Mouse (Mus musculus) embryonic stem cell, embryonic (primary cell): ENCODE measurements around the gene Tm9sf4.

Source experiments
- CTCF ChIA-PET, 4 experiments: fragments of 300-600 bp in 2 of 4; fragments of 350-600 bp in 2 of 4; sonication (Branson Sonifier 250); formaldehyde crosslinking; loops; one replicate each; lab custom pipeline; 2022; ENCODE audit warnings: inconsistent platforms in 2 of 4; lab: Charles Lee
- POLR2A ChIA-PET, 4 experiments: fragments of 300-600 bp in 2 of 4; fragments of 350-600 bp in 2 of 4; sonication (Branson Sonifier 250); formaldehyde crosslinking; loops; one replicate each; lab custom pipeline; 2022; ENCODE audit warnings: antibody characterized with exemption in 4 of 4, inconsistent platforms in 1 of 4; lab: Charles Lee

Tm9sf4 gene

DNA sequence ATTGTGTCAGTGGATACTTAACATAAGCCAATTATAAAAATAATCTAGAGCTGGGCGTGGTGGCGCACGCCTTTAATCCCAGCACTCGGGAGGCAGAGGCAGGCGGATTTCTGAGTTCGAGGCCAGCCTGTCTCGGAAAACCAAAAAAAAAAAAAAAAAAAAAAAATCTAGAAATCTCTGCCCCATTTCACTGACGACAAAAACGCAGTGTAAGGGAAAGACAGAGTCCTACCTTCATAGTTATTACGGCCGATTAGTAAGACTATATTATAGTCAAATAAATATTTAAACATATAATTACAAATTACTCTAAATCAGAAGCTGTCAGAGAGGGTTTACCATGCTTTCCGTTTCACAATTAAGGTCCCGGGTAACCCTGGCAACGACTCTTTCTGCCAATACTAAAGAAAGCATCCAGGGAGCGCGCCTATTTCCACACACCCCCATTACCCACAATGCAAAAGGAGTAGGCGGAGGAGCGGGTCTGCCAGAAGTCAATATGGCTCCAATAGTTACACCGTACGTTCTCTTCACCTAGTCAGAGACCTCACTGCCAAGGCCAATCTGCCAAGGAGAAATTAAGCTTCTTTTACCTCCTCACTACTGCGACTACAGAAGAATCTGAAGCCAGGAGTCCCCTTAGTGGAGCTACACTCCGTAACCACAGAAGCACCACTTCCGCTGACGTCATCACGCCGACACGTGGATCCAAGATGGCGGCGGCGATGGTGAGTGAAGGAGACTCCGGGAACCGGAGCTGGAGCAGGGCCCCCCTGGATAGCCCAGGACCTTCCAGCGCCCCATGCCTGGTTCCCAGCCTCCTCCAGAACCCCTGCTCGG, at the start of gene Tm9sf4:
Gene Tm9sf4, plus strand, starts transcription at position 460 of the 840 bp plus-strand sequence.
- CTCF ChIA-PET: interaction anchor here in 1 of 4 experiments (0.5 to 1.2 kb wide), 6 partner anchors 20 to 425 kb away, joined by 3 to 6 read pairs (median 4); no protein-coding TSS in a partner anchor

DNA sequence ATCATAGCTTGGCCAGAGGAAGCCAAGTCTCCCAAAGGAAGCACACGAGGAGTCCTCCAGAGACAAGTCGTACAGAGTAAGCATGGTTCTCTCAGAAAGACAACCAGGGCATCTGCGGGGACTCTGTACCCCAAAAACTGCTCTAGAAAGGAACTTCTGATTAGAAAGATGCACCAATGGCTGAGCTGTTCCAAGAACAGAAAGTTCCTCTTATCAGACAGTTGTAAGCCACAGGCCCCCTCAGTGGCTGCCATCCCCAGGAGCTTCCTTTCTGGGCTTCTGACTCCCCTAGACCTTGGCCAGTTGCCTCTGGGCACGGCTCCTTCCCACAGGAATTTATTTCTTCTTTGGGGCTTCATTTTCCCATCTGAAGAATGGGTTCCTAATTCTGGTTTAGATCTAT, 45.4 kb upstream of the Tm9sf4 start:
- ChIA-PET CTCF (interaction anchor here in 1 of 4 experiments (1.1 to 1.4 kb wide), 2 partner anchors 27 to 45 kb away, joined by 3 to 4 read pairs; no protein-coding TSS in a partner anchor), POLR2A (interaction anchor here in 1 of 4 experiments (0.6 to 1.0 kb wide), 2 partner anchors 91 to 482 kb away, joined by 3 read pairs; no protein-coding TSS in a partner anchor)

More for the DNA sequence above, at the start of gene Tm9sf4:
- POLR2A ChIA-PET: interaction anchor here (0.7 to 2.5 kb wide), 62 partner anchors 8 to 984 kb away, joined by 3 to 21 read pairs (median 4); partner anchors contain the start of genes Asxl1 (in 1 of the 4), Hck (in 1 of the 4) and Tspyl3 (in 1 of the 4)

DNA sequence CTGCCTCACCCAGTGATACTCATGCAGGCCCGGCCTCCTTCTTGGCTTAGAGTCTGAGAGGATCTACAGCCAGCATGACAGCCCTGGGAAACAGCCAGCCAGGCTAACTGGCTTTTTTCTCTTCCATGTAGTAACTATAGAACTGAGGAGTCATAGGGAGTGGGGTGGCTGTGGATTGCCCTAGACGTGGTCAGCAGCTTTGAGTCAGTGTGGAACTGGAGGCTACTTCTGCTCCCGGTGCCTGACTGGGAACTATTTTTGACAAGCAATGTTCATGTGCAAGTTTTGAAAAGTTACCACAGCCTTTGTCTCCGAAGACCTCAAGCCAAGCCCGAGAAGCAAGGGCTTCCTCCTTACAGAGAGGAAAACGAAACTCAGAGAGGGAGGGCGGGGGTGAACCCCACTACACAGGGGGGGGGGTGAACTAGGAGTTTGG, 44.0 kb upstream of the Tm9sf4 start:
- CTCF ChIA-PET: no interaction called here
- POLR2A ChIA-PET: interaction anchor here in 1 of 4 experiments (0.7 kb wide), 1 partner anchor 890 kb away, joined by 3 read pairs; the partner anchor contains the start of gene Csnk2a1

DNA sequence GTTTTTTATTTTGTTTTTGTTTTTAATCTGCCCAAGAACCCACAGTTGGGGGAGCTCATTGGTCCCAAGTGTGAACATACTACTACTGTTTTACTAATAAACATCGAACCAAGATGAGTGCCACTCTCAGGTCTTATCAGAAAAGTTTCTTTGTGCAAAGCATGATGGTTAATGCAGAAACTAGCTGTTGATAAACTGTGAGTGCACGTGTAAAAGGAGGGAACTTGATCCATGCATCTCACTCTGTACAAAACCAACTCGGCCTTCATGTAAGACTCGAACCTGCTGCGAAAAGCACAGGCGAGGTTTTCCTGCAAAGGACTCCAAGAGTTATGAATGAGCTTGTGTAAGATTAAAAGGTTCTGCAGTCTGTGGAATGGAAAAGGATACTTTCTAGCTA, 41.6 kb upstream of the Tm9sf4 start:
- CTCF ChIA-PET: interaction anchor here in 1 of 4 experiments (4.1 kb wide), 1 partner anchor 23 kb away, joined by 11 read pairs; no protein-coding TSS in a partner anchor
- POLR2A ChIA-PET: interaction anchor here in 2 of 4 experiments (0.9 to 1.7 kb wide), 6 partner anchors 9 to 50 kb away, joined by 3 to 6 read pairs (median 4); partner anchors contain the start of gene Hck (in 2 of the 2)

DNA sequence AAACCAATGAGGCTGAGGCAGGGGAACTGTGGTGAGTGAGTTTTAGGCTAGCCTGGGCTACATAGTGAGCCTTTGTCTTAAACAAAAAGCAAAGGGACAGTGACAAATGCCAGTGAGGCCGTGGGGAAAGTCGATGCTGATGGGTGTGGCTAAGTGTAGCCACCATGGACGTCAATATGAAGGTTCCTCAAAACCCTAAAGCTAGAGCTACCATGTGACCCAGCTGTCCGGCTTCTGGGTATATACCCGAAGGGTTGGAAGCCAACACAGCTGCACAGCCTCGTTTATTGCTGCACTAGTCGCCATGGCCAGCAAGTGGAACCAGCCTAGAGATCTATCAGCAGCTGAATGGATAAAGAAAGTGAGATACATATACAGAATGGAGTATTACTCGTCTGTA, 41.0 kb upstream of the Tm9sf4 start:
- ChIA-PET POLR2A (interaction anchor here in 2 of 4 experiments (0.9 to 1.7 kb wide), 5 partner anchors 9 to 50 kb away, joined by 3 to 6 read pairs (median 4); partner anchors contain the start of gene Hck (in 1 of the 2)), CTCF (interaction anchor here in 1 of 4 experiments (1.0 to 4.1 kb wide), 2 partner anchors 15 to 22 kb away, joined by 3 to 11 read pairs; no protein-coding TSS in a partner anchor)

DNA sequence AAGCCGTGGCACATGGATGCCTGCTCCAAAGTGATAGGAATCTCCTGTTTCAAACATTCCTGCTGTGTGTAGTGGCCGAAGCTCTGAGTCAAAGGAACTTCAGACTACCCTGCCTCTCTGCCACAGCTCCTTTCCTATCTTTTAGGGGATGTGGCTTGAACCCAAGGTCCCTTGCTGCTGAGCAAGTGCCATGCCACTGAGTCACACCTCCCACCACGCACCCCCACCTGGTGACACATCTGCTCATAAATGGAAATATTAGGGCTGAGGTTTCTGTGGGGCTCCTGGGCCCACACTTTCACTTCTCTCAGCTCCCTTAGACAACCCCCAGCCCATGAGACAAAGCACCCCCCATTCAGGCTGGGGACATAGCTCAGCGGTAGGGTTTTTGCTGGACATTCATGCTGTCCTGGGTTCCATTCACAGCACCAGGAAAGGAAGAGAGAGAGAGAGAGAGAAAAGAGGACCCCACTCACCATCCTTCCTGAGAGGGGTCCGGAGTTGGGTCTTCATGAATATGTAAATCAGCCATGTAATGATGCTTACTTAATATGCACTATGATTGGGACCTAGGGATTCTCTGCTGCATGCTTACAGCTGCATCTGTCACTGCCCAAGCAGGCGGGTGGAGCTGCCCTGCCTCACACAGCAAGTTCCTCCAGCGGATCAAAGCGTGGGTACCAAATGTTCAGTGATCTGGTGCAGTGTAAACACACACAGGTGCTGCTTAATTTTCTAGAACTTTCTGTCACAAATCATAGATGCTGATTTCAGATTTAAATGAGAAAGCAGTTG, 39.1 kb upstream of the Tm9sf4 start:
- POLR2A ChIA-PET: interaction anchor here in 3 of 4 experiments (0.6 to 3.6 kb wide), 9 partner anchors 9 to 204 kb away, joined by 3 to 12 read pairs (median 4); partner anchors contain the start of genes Hck (in 1 of the 3) and Tm9sf4 (in 1 of the 3)
- CTCF ChIA-PET: interaction anchor here (0.5 to 4.1 kb wide), 8 partner anchors 8 to 828 kb away, joined by 3 to 11 read pairs (median 4); no protein-coding TSS in a partner anchor

DNA sequence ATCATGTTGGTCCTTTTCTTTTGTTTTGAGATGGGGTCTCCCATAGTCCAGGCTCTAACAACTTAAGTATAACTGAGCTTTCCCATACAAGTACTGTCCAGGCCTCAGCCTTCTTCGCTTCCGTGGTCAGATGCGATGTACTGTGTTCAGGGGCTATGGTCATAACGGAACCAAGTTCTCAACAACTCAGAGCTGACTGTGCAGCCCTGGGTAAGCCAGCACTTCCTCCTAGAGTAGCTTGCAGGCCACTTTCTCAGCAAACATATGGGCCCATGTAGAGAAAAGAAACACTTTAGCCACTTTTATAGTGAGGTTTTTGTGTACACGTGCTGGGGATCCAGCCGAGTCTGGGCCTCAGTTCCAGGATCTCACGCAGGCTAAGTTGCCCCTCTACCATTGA, 38.4 kb upstream of the Tm9sf4 start:
- POLR2A ChIA-PET: interaction anchor here in 3 of 4 experiments (0.6 to 3.6 kb wide), 6 partner anchors 12 to 389 kb away, joined by 3 to 12 read pairs (median 4); partner anchors contain the start of gene Hck (in 1 of the 3)
- CTCF ChIA-PET: interaction anchor here (0.6 to 4.1 kb wide), 8 partner anchors 8 to 827 kb away, joined by 3 to 11 read pairs (median 3); partner anchors contain the start of gene Hck (in 1 of the 4)

DNA sequence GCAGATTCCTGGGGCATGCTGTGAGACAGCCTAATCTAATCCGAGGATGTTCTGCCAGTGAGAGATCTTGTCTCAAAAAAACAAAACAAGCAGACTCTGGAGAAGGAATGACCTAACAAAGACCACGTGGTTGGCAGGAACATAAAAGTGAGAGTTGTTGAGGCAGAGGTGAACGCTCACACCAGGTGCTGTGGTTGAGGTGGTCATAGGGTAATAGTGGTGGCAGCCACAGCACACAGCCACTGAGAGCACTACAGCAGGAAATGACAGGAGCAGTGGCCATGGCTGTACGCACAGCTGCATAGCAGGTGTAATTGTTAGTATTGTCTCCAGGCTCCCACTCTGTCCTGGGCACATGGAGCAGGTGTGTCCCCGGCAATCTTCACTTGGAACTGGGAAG, 35.2 kb upstream of the Tm9sf4 start:
- ChIA-PET POLR2A (no interaction called here), CTCF (no interaction called here)

DNA sequence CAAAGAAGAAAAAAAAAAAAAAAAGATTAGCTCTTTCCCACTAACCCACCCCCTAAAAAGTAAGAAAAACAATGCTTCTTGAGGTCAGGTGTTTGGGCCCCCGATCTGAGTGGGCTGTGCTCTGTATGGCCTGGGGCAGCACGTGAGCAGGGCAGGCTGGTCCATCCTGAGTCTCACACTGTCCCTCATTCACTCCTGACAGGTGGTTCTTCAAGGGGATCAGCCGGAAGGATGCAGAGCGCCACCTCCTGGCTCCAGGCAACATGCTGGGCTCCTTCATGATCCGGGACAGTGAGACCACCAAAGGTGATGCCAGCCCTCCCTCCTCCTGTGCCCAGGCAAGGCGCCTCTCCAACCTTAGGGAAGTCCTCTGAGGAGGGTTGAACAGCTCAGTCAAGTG, 30.1 kb upstream of the Tm9sf4 start:
- ChIA-PET POLR2A (interaction anchor here in 2 of 4 experiments (0.6 to 1.6 kb wide), 8 partner anchors 9 to 824 kb away, joined by 3 to 6 read pairs (median 4); no protein-coding TSS in a partner anchor), CTCF (interaction anchor here (0.6 to 2.4 kb wide), 23 partner anchors 8 to 1024 kb away, joined by 3 to 16 read pairs (median 3); partner anchors contain the start of genes Hck (in 1 of the 4) and Tpx2 (in 1 of the 4))

DNA sequence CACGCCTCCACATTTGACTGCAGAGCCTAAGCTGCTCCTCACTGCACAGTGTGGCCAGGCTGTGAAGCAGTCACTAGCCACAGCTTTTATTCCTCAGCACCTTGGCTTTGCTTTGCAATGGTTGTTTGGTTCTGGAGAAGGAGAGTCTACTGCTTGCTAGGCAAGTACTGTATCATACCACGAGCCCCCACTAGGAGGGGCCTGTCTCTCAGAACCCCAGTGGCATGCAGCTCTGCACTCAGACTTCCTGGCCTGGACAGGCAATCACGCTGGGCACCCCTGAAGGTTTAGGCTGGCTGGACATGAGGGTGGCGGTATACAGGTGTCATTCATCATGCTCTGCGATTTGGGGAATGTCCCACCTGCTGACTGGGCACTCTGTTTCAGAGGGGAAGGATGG, 26.9 kb upstream of the Tm9sf4 start:
- POLR2A ChIA-PET: interaction anchor here in 2 of 4 experiments (0.6 to 1.7 kb wide), 2 partner anchors 8 to 11 kb away, joined by 3 read pairs; no protein-coding TSS in a partner anchor
- CTCF ChIA-PET: interaction anchor here (0.6 to 2.8 kb wide), 10 partner anchors 8 to 281 kb away, joined by 3 to 11 read pairs (median 4); no protein-coding TSS in a partner anchor

DNA sequence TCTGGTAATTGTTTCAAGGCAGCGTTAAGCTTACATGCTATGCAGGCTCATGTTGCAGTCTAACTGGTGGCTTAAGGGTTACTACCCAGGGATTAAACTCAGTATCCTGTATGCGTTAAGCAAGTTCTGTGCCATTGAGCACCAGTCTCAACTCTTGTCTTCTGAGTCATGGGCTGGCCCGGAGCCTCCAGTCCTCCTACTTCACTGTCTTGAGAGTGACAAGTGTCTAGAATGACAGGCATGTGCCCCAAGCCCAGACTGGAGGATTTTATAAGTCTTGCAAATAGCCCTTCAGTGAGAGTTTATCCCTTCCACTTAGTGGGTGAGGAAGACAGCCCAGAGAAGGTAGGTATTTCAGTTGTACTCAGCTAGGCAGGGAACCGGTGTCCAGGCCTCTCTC, 24.9 kb upstream of the Tm9sf4 start:
- ChIA-PET CTCF (interaction anchor here in 1 of 4 experiments (1.1 to 2.1 kb wide), 2 partner anchors 11 to 52 kb away, joined by 4 to 7 read pairs; no protein-coding TSS in a partner anchor), POLR2A (interaction anchor here in 2 of 4 experiments (0.5 to 1.6 kb wide), 3 partner anchors 11 to 663 kb away, joined by 3 to 5 read pairs (median 3); no protein-coding TSS in a partner anchor)

DNA sequence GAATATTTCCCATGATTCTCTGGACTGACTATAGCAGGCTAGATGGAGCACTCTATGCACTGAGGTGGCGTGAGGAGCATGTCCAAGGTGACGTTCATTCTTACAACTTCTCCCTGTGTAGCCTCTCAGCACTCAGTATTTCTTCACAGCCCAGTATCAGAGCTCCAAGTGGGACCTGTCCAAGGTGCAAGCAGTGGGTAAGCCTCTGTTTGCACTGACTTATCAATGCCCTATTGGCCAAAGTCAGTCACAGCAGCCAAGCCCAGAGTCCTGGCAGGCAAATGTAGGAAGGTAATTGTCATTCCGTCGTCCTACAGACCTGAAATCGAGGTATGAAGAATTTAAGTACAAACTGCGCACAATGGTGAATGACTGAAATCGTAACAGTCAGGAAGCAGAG, 21.9 kb upstream of the Tm9sf4 start:
- CTCF ChIA-PET: interaction anchor here (0.6 to 4.1 kb wide), 5 partner anchors 8 to 1789 kb away, joined by 3 to 16 read pairs (median 4); no protein-coding TSS in a partner anchor
- POLR2A ChIA-PET: interaction anchor here in 2 of 4 experiments (0.6 to 1.4 kb wide), 2 partner anchors 9 to 31 kb away, joined by 3 read pairs; partner anchors contain the start of gene Hck (in 1 of the 2)

DNA sequence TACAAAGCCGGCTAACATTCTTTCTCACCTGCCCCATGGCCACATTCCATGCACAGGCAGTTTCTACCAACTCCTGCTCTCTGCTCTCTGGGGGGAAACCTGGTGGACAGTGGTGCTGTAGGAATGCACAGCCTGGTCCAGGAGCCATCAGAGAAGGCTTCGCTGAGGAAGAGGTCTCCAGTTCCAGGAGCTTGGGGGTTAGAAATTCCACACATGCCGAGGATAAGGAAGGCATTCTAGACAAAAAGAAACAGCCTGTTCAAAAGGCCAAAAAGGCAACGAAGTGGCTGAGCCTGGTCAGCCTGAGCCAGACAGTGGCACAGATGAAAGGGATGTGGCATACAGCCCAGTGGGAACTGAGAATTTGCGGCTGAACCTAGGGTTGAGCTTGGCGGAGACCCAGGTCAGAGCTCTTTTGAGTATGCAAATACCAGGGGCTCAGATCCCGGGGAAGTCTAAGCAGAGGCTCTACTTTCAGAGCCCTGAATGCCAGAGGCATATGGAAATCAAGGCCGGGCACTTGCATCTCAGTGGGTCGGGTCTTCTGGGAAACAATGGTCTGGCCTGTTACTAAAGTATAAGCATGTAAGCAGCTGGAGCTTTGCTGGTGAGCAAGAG, 21.0 kb upstream of the Tm9sf4 start:
- POLR2A ChIA-PET: interaction anchor here in 2 of 4 experiments (0.9 to 1.5 kb wide), 7 partner anchors 17 to 69 kb away, joined by 3 to 4 read pairs (median 3); partner anchors contain the start of gene Hck (in 1 of the 2)
- CTCF ChIA-PET: interaction anchor here (0.5 to 4.1 kb wide), 12 partner anchors 10 to 1626 kb away, joined by 3 to 16 read pairs (median 4); no protein-coding TSS in a partner anchor

DNA sequence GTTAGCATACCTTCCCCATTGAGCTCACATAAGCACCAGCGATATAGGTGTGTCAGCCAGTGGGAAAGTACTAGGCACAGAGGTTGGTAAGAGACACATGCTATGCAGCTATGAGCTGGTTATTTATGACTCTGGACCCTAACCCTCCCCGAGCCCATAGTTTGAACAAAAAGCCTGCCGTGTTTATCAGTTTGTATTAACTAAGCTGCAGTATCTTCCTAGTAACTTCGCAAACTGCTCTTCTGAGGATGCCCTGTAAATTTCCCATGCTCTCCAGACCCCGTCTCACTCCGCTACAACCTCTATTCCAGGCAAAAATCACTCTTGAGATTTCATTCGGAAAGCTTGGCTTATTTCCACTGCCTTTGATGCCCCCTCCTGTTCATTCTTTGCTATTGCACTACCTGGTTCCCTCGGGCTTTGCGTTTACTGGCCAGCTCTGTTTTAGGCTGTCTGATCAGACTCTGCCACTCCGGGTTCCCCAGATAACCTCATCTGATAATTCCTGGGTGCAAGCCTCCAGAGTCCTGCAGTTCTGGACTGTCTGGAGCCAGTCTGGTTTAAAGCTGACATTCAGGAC, 18.4 kb upstream of the Tm9sf4 start:
- ChIA-PET POLR2A (interaction anchor here in 3 of 4 experiments (0.6 to 1.4 kb wide), 13 partner anchors 8 to 228 kb away, joined by 3 to 4 read pairs (median 4); partner anchors contain the start of genes Foxs1 (in 1 of the 3), Tm9sf4 (in 1 of the 3) and Xkr7 (in 1 of the 3)), CTCF (interaction anchor here (0.6 to 4.1 kb wide), 92 partner anchors 8 to 674 kb away, joined by 3 to 24 read pairs (median 4); partner anchors contain the start of genes Foxs1 (in 1 of the 4), Hck (in 1 of the 4) and Xkr7 (in 1 of the 4))

DNA sequence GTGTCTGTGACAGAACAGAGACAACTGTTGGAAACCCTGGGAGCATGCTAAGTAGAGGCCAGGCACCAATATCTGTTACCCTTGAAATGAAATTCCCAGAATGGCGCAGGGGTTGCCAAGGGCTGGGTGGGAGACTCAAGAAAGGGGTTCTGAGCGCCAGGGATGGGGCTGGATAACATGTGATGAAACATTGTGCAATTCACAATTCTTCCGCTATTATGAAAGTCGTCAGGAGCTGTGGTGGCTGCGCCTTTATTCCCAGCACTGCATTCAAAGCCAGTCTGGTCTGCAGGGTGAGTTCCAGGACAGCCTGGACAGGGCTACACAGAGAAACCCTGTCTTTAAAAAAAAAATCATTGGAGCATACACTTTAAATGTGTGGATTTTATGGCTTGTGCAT, 15.8 kb upstream of the Tm9sf4 start:
- ChIA-PET CTCF (interaction anchor here (0.5 to 0.7 kb wide), 5 partner anchors 11 to 524 kb away, joined by 3 to 4 read pairs (median 3); no protein-coding TSS in a partner anchor), POLR2A (interaction anchor here in 1 of 4 experiments (0.7 kb wide), 1 partner anchor 250 kb away, joined by 5 read pairs; no protein-coding TSS in a partner anchor)
